Mouse (Mus musculus) lung, postnatal 0 days (tissue): ENCODE results near the gene 4930432M17Rik. TPM values are rescaled to one million over a fixed set of nuclear protein-coding genes. Genes with fewer than 3 reads are reported as not detected.

Source experiments
- ATAC-seq: fragments of 200-750 bp; cut with Nextera tagmentation; 2 replicates; pipeline ENCODE4 v1.8.0; 2017; ENCODE audit warnings: moderate library complexity
- DNase-seq: peaks from one replicate; pipeline ENCODE4 v3.0.0-alpha.2; 2016; ENCODE audit warnings: low spot score
- H3K27ac ChIP-seq: fragments of 300-500 bp; sonication (generic); 2 replicates; pipeline ENCODE4 v1.5.1; 2014; ENCODE audit warnings: antibody characterized with exemption, mild to moderate bottlenecking, low read length, mixed read lengths
- H3K27me3 ChIP-seq: fragments of 300-500 bp; sonication (generic); replicated peaks from 2 replicates; pipeline ENCODE4 v1.6.1; 2014; ENCODE audit warnings: low read length, mixed read lengths; ENCODE audit not compliant: insufficient read depth
- H3K36me3 ChIP-seq: fragments of 300-500 bp; sonication (generic); 2 replicates; pipeline ENCODE4 v1.6.1; 2014; ENCODE audit warnings: low read length, mixed read lengths; ENCODE audit not compliant: insufficient read depth
- H3K4me1 ChIP-seq: fragments of 300-500 bp; sonication (generic); 2 replicates; pipeline ENCODE4 v1.6.1; 2014; ENCODE audit warnings: antibody characterized with exemption, low read depth, low read length, mixed read lengths; ENCODE audit not compliant: insufficient read depth
- H3K4me2 ChIP-seq: fragments of 300-500 bp; sonication (generic); replicated peaks from 2 replicates; pipeline ENCODE4 v1.6.1; 2014; ENCODE audit warnings: low read depth, mild to moderate bottlenecking, low read length, moderate library complexity, mixed read lengths
- H3K4me3 ChIP-seq: fragments of 300-500 bp; sonication (generic); 2 replicates; pipeline ENCODE4 v1.5.1; 2014; ENCODE audit warnings: low read depth, low read length
- H3K9ac ChIP-seq: fragments of 300-500 bp; sonication (generic); replicated peaks from 2 replicates; pipeline ENCODE4 v1.6.1; 2014; ENCODE audit warnings: low read depth, mild to moderate bottlenecking
- H3K9me3 ChIP-seq: fragments of 300-500 bp; sonication (generic); 2 replicates; pipeline ENCODE4 v1.6.1; 2016; ENCODE audit warnings: low read length, mixed read lengths
- CTCF ChIP-seq: IDR thresholded peaks from 2 replicates; pipeline ENCODE4 v1.5.1; 2016; ENCODE audit warnings: antibody characterized with exemption, mild to moderate bottlenecking
- EP300 ChIP-seq: IDR thresholded peaks from 2 replicates; pipeline ENCODE4 v1.6.1; 2016; ENCODE audit warnings: antibody characterized with exemption, mild to moderate bottlenecking, control low read depth
- WGBS: fragments of 180-500 bp; shearing (Covaris S2); extraction: QIAGEN DNeasy Blood & Tissue Kit; methylation state at CpG from one replicate; pipeline ENCODE4 v1.1.7; 2014; 5-methylcytosine and 5-hydroxymethylcytosine counted together
- polyA plus RNA-seq: library from polyadenylated mRNA; unstranded; fragments of >200 nt; fragmentation: Nextera tagmentation; extraction: Ambion mirVana; gene quantifications from 2 replicates; pipeline ENCODE4 v1.2.1, GENCODE M21; 2015

Gene 4930432M17Rik
- polyA plus RNA-seq, 1 experiment from 2014 or later, result not detected

DNA sequence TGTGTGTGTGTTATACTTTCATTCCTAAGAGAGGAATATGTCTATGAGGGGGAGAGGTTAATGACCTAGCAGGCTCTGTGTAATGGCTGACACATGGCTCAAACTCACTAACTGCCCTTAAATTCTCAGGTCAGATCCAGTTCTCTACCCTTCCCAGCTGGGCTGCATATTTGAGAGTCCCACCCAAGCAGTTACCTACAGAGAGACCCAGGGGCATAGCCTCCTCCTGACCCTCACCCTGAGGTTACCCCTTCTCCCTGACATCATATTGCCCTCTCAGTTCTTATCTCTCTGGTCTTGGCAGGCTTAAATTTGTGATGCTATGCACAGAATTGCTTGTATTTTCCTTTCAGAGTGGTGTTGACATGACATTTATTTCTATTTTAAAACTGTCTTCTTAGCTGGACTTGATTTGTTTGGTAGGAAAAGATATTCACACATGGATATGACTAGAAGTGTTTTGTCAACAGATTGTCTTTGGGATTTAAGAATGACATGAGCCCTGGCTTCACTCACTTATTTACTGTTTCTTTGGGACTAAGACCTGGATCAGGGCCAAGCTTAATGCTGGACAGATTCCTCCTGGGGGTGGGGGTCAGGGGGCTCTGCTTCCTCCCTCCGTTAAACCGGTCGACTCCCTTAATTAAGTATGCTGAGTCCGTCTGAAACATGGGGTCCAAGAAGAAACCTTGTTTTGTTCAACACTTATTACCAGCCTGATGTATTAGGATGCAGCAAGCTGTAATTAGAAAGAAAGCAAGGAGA lies 7.7 kb upstream of the 4930432M17Rik start:
- no peak overlapping the region for H3K4me2 ChIP-seq
- no peaks in the 10 kb centered on the region for H3K36me3 ChIP-seq
- peak; percentile 34 for DNase-seq
- peaks cover 3% of the 10 kb centered on the region; the same call in 1 of the 2 replicates for H3K4me1 ChIP-seq
- ATAC-seq, result peak; percentile 40
- H3K9me3 ChIP-seq, result no peaks in the 10 kb centered on the region
- H3K4me3 ChIP-seq, result no peak overlapping the region
- 36% methylated on average over 4 of the region's 4 CpGs for WGBS
- no peak overlapping the region for H3K27ac ChIP-seq
- H3K9ac ChIP-seq, result no peak overlapping the region
- H3K27me3 ChIP-seq, result no peaks in the 10 kb centered on the region
- TF ChIP-seq EP300, result peak; percentile 44; the same call in 1 of the 2 replicates
- no peak for TF ChIP-seq CTCF

DNA sequence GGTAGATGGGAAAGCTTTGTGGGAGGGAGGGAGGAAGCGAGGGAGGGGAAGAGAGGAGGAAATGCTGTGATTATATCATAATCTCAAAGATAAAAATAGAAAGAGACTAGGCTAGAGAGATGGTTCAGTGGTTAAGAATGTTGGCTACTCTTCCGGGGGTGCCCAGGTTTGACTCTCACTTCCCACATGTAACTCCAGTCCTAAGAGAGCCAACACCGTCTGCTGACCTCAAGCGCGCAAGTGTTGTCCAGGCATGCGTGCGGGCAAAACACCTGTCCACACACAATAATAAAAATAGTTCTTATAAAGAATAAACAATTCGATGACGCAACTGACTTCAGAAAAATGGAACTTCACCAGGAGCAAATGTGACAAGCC lies 7.1 kb upstream of the 4930432M17Rik start:
- Histone ChIP-seq H3K36me3 (no peaks in the 10 kb centered on the region), H3K27me3 (no peaks in the 10 kb centered on the region), H3K9me3 (no peaks in the 10 kb centered on the region), H3K9ac (no peak overlapping the region), H3K27ac (no peak overlapping the region), H3K4me1 (peaks cover 3% of the 10 kb centered on the region; the same call in 1 of the 2 replicates), H3K4me3 (no peak overlapping the region), H3K4me2 (no peak overlapping the region)
- DNase-seq (no peak), ATAC-seq (no peak)
- 72% methylated on average over 9 of the region's 9 CpGs for WGBS
- TF ChIP-seq EP300, result no peak
- TF ChIP-seq CTCF, result no peak

DNA sequence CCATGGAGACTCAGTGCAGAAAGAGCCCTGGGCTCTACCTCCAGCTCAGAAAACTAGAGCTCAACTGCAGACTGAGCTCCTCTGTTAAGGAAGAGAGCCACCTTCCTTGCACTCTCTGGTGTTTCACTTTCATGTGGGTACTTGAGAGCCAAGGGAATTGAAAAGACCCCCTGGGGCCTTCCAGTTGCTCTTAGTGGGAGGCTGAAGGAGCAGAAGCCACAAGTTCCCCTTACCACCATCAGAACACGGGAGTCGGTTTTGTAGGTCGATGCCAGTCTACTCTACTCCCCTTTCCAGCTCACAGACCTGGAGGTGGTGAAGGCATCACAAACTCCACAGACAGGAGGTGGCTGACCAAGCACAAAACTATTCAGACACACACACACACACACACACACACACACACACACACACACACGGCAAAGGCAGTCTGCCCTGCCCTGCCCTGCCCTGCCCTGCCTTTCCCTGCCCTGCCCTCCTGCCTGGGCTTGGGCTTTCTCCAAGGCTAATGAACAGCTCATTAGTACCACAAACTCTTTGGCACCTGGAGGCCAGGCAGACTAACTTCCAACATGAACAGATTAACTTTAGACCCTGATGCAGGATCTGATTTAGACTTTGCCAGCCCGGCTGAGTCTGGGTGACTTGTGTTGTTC lies 1.7 kb downstream of the 4930432M17Rik start:
- H3K4me3 ChIP-seq, result no peak overlapping the region
- no peak overlapping the region for H3K4me2 ChIP-seq
- H3K9ac ChIP-seq, result no peak overlapping the region
- DNase-seq (no peak), ATAC-seq (peak; percentile 65)
- H3K4me1 ChIP-seq, result no peaks in the 10 kb centered on the region
- H3K27ac ChIP-seq, result no peak overlapping the region
- no peaks in the 10 kb centered on the region for H3K9me3 ChIP-seq
- H3K27me3 ChIP-seq, result no peaks in the 10 kb centered on the region
- no peaks in the 10 kb centered on the region for H3K36me3 ChIP-seq
- WGBS, result 63% methylated on average over 5 of the region's 5 CpGs
- TF ChIP-seq CTCF (no peak), EP300 (no peak)

DNA sequence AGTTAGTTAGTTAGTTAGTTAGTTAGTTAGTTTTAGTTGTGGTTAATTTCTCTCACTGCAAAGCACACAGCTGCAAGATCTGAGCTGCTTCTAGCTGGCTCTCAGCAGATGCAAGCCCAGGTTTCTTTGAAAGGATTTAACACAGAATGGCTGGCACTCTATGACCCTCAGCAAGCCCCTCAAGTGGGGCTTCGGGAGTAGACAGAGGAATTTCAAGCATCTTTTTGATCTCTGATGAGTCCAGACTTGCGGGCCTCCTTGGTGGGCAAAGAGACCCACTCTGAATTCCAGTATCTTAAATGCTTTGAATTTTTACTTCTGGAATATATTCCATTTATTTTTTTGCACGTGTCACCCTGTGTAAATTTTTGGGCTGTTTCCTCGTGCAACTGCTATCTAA lies 8.4 kb downstream of the 4930432M17Rik start:
- TF ChIP-seq EP300 (peak; percentile 52; the same call in 1 of the 2 replicates), CTCF (no peak)

DNA sequence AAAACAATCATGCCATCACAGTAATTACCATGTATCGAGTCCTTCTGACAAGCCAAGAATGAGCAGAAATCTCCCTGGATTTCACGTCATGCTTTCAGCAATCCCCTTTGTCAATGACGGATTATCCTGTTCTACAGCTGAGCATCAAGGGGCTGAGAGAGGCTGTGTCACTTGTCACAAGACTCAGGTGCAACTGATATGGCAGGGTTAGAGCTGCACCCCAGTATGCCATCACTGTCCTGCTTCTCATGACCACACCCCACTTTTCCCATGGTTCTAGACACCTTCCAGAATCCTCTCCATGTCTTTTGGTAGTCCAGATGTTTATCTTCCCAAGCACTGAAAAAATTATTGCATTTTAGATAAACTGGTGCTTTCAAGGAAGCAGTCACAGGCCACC lies 8.9 kb downstream of the 4930432M17Rik start:
- no peak overlapping the region for H3K27ac ChIP-seq
- no peaks in the 10 kb centered on the region for H3K4me1 ChIP-seq
- H3K4me3 ChIP-seq, result no peak overlapping the region
- ATAC-seq (no peak), DNase-seq (no peak)
- WGBS, result 38% methylated on average over 3 of the region's 3 CpGs
- no peaks in the 10 kb centered on the region for H3K36me3 ChIP-seq
- no peak overlapping the region for H3K4me2 ChIP-seq
- H3K9me3 ChIP-seq, result no peaks in the 10 kb centered on the region
- H3K27me3 ChIP-seq, result no peaks in the 10 kb centered on the region
- H3K9ac ChIP-seq, result no peak overlapping the region
- TF ChIP-seq CTCF (no peak), EP300 (no peak)

More for the DNA sequence above, 8.4 kb downstream of the 4930432M17Rik start:
- Histone ChIP-seq H3K27ac (no peak overlapping the region), H3K27me3 (no peaks in the 10 kb centered on the region), H3K9ac (no peak overlapping the region), H3K4me1 (no peaks in the 10 kb centered on the region), H3K4me3 (no peak overlapping the region), H3K9me3 (no peaks in the 10 kb centered on the region), H3K36me3 (no peaks in the 10 kb centered on the region), H3K4me2 (no peak overlapping the region)
- ATAC-seq, result no peak; the same call in 1 of the 2 replicates
- DNase-seq, result no peak
- 29% methylated on average over 4 of the region's 4 CpGs for WGBS

DNA sequence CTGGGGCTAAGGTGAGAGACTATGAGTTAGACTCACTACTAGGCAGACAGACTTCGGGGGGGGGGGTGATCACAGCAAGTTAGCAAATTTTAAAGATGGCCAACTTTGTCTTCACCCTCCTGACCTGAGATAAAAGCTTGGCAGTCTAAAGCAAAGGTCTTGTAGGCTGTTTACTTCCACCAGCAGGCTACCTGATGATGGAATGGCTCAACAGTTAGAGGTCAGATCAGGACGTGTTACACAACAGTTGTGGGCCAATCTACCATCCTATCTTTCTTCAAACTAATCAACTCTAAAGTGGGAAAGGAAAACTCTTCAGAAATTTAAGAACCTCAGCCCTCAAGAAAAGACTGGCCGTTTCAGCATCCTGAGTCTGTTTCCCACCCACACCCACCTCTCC lies 9.6 kb downstream of the 4930432M17Rik start:
- Histone ChIP-seq H3K9ac (no peak overlapping the region), H3K36me3 (no peaks in the 10 kb centered on the region), H3K4me1 (no peaks in the 10 kb centered on the region), H3K27me3 (no peaks in the 10 kb centered on the region), H3K9me3 (no peaks in the 10 kb centered on the region), H3K27ac (no peak overlapping the region), H3K4me2 (no peak overlapping the region), H3K4me3 (no peak overlapping the region)
- TF ChIP-seq CTCF (no peak), EP300 (no peak)
- DNase-seq (no peak), ATAC-seq (no peak)
- WGBS, result 31% methylated on average over 3 of the region's 3 CpGs
